Mouse (Mus musculus) E14TG2a.4 (cell line): Measurements from ENCODE around the gene Ubac2.

ENCODE experiments used
- CTCF ChIP-seq: conservative IDR thresholded peaks from 2 replicates; pipeline ENCODE4 v1.5.1; 2014; ENCODE audit warnings: low read length
- NANOG ChIP-seq: IDR thresholded peaks from 2 replicates; pipeline ENCODE4 v1.6.1; 2014; ENCODE audit warnings: borderline replicate concordance, low read length, mixed read lengths
- POU5F1 ChIP-seq: IDR thresholded peaks from 2 replicates; pipeline ENCODE4 v1.6.1; 2014; ENCODE audit warnings: low read length, borderline replicate concordance

GRCm38 (mm10) chr14:122013417-122013951, 135.1 kb downstream of the Ubac2 start:
- TF ChIP-seq CTCF: no peak
- no peak for TF ChIP-seq NANOG
- no peak for TF ChIP-seq POU5F1
